Comparison of ENCODE assay signal across 7 mouse cellular contexts in genomic region chr1:46425137-46425925, GRCm38 (mm10). TPM values are rescaled to one million over a fixed set of nuclear protein-coding genes. Genes with fewer than 3 reads are reported as not detected.
A peak's percentile ranks its signal among the peaks of the same experiment; 100 is the strongest.
DNase-seq lines count a peak whose midpoint lies in the region; ATAC-seq and TF ChIP-seq lines count a peak whose summit lies in the region.

Gene Dnah7c, plus strand, starts transcription at chr1:46425592.

- peak; percentile 84 for ATAC-seq in lung, embryonic 14.5 days (ENCODE audit: insufficient read depth)
- peak; percentile 33; the same call in 1 of the 2 replicates for ATAC-seq in embryonic facial prominence, embryonic 13.5 days (ENCODE audit: insufficient number of reproducible peaks, insufficient read depth, low FRiP score, low TSS enrichment, low read depth)
- ATAC-seq in megakaryocyte, adult 5-6 weeks (ENCODE audit: poor library complexity, severe bottlenecking) = 0 out of 2 replicates have a peak, but pooled peaks have one; percentile 21
- ATAC-seq in stomach, embryonic 14.5 days (ENCODE audit: insufficient number of reproducible peaks, insufficient read depth, low FRiP score, low read depth) = peak; percentile 78; the same call in 1 of the 2 replicates

- peak within 1 kb of the TSS; percentile 56 for H3K9ac ChIP-seq in lung, embryonic 14.5 days
- peak within 1 kb of the TSS; percentile 70 for H3K9ac ChIP-seq in embryonic facial prominence, embryonic 13.5 days
- 0 out of 2 replicates have a peak within 1 kb of the TSS, but pooled peaks have one; percentile 38 for H3K9ac ChIP-seq in stomach, embryonic 14.5 days (replicated peaks; ENCODE audit: low read depth, low read length)

- H3K27ac ChIP-seq in lung, embryonic 14.5 days (ENCODE audit: low read depth) = no peak within 1 kb of the TSS
- no peak within 1 kb of the TSS for H3K27ac ChIP-seq in embryonic facial prominence, embryonic 13.5 days
- H3K27ac ChIP-seq in stomach, embryonic 14.5 days (ENCODE audit: low read length) = no peak within 1 kb of the TSS

- no peaks in the 10 kb centered on the region for H3K9me3 ChIP-seq in lung, embryonic 14.5 days (ENCODE audit: low read depth, low read length)
- H3K9me3 ChIP-seq in embryonic facial prominence, embryonic 13.5 days = no peaks in the 10 kb centered on the region
- no peaks in the 10 kb centered on the region for H3K9me3 ChIP-seq in stomach, embryonic 14.5 days (ENCODE audit: control insufficient read depth, low read depth, low read length)

- H3K4me3 ChIP-seq in lung, embryonic 14.5 days (ENCODE audit: low read depth, low read length) = peak within 1 kb of the TSS; percentile 43
- peak within 1 kb of the TSS; percentile 54 for H3K4me3 ChIP-seq in embryonic facial prominence, embryonic 13.5 days
- H3K4me3 ChIP-seq in stomach, embryonic 14.5 days (ENCODE audit: low read depth, low read length) = peak within 1 kb of the TSS; percentile 43

- no peaks in the 10 kb centered on the region for H3K27me3 ChIP-seq in lung, embryonic 14.5 days (ENCODE audit: insufficient read depth, low read length)
- no peaks in the 10 kb centered on the region for H3K27me3 ChIP-seq in embryonic facial prominence, embryonic 13.5 days
- H3K27me3 ChIP-seq in stomach, embryonic 14.5 days (ENCODE audit: control insufficient read depth, insufficient read depth, low read length) = no peaks in the 10 kb centered on the region

- no peaks in the 10 kb centered on the region for H3K4me1 ChIP-seq in lung, embryonic 14.5 days (ENCODE audit: insufficient read depth)
- H3K4me1 ChIP-seq in embryonic facial prominence, embryonic 13.5 days = peaks cover 5% of the 10 kb centered on the region; the same call in 1 of the 2 replicates
- H3K4me1 ChIP-seq in stomach, embryonic 14.5 days (ENCODE audit: control insufficient read depth, insufficient read depth, low read length) = 0 out of 2 replicates have a peak, but pooled peaks cover 4% of the 10 kb centered on the region

- no peaks in the 10 kb centered on the region for H3K36me3 ChIP-seq in lung, embryonic 14.5 days (ENCODE audit: insufficient read depth)
- H3K36me3 ChIP-seq in embryonic facial prominence, embryonic 13.5 days = no peaks in the 10 kb centered on the region
- H3K36me3 ChIP-seq in stomach, embryonic 14.5 days (ENCODE audit: control insufficient read depth, insufficient read depth, low read length) = no peaks in the 10 kb centered on the region

- H3K4me2 ChIP-seq in lung, embryonic 14.5 days = peak within 1 kb of the TSS; percentile 83
- H3K4me2 ChIP-seq in embryonic facial prominence, embryonic 13.5 days = peak within 1 kb of the TSS; percentile 92
- peak within 1 kb of the TSS; percentile 76 for H3K4me2 ChIP-seq in stomach, embryonic 14.5 days (replicated peaks; ENCODE audit: low read depth, low read length)

- 9% methylated on average over 30 of the region's 30 CpGs for WGBS in lung, embryonic 14.5 days
- WGBS in embryonic facial prominence, embryonic 13.5 days = 8% methylated on average over 30 of the region's 30 CpGs
- WGBS in stomach, embryonic 14.5 days = 11% methylated on average over 30 of the region's 30 CpGs

- TF ChIP-seq CTCF in lung, embryonic 14.5 days (IDR thresholded peaks at IDR 0.05; ENCODE audit: low read depth) = peak; percentile 43

- peak; percentile 69 for DNase-seq in lung, embryonic 14.5 days
- DNase-seq in lung, postnatal 25 days (ENCODE audit: low spot score) = no peak
- DNase-seq in induced T-regulatory cell, adult 2 months (ENCODE audit: low read depth) = peak; percentile 14
- DNase-seq in urinary bladder, postnatal 14 days (ENCODE audit: low spot score) = no peak

RNA-seq across cellular contexts. Expression of gene Dnah7c, which starts in this region (rescaled TPM):
- polyA plus RNA-seq in lung, embryonic 14.5 days (2014; fragmentation: Nextera tagmentation; extraction: Ambion mirVana) = 0.05 and 0.08 TPM in 2 replicates
- 0.11 and 0.28 TPM in 2 replicates for polyA plus RNA-seq in embryonic facial prominence, embryonic 13.5 days (2015; fragmentation: Nextera tagmentation; extraction: Ambion mirVana)
- total RNA-seq in megakaryocyte, adult 5-6 weeks (2015) = not detected in 2 replicates
- total RNA-seq in megakaryocyte, adult 5-6 weeks (2017) = not detected in 2 replicates
- polyA plus RNA-seq in stomach, embryonic 14.5 days (2014; fragmentation: Nextera tagmentation; extraction: Ambion mirVana) = 0.08 and 0.17 TPM in 2 replicates

Comparison
In these comparisons a context has a peak if more than half of its experiments do, and no peak if none do; other contexts are left out.
1. Peak in DNase-seq, ATAC-seq, H3K4me3 ChIP-seq, H3K9ac ChIP-seq and H3K4me2 ChIP-seq in lung, embryonic 14.5 days; RNA of the gene not detected or under 1 TPM.
2. Peak in ATAC-seq, H3K4me3 ChIP-seq, H3K9ac ChIP-seq and H3K4me2 ChIP-seq in embryonic facial prominence, embryonic 13.5 days; RNA of the gene not detected or under 1 TPM.
3. Peak in ATAC-seq in megakaryocyte, adult 5-6 weeks; RNA of the gene not detected or under 1 TPM.
4. Peak in ATAC-seq, H3K4me3 ChIP-seq, H3K9ac ChIP-seq and H3K4me2 ChIP-seq in stomach, embryonic 14.5 days; RNA of the gene not detected or under 1 TPM.
5. ATAC-seq: peak in every context shown above with its lines; median percentile 84 in lung, embryonic 14.5 days; 78 in stomach, embryonic 14.5 days; 33 in embryonic facial prominence, embryonic 13.5 days; 21 in megakaryocyte, adult 5-6 weeks.